Mouse (Mus musculus): Measurements from ENCODE around the gene Slc9a3.

GRCm38 (mm10) chr13:74098913-74099312 is 22.3 kb upstream of the Slc9a3 start:
- no peak for TF ChIP-seq POLR2A (IDR thresholded peaks at IDR 0.05; ENCODE audit: control insufficient read depth in 1 of 2, insufficient read depth in 1 of 2, low read depth in 1 of 2, low read length in 2 of 2, poor library complexity in 1 of 2)
- no peak for TF ChIP-seq CHD2 (IDR thresholded peaks at IDR 0.05; ENCODE audit: low read length)
- TF ChIP-seq NELFE (IDR thresholded peaks at IDR 0.05; ENCODE audit: low read depth, low read length), result no peak
- TF ChIP-seq BHLHE40 (IDR thresholded peaks at IDR 0.05; ENCODE audit: borderline replicate concordance, low read depth, low read length), result no peak
- no peak for TF ChIP-seq CTCF (IDR thresholded peaks at IDR 0.05 in 2 of 3, conservative IDR thresholded peaks at IDR 0.05 in 1 of 3; ENCODE audit: control insufficient read depth in 1 of 3, insufficient read depth in 1 of 3, low read depth in 2 of 3, low read length in 3 of 3, poor library complexity in 1 of 3, severe bottlenecking in 1 of 3)
- no peak for TF ChIP-seq MAFK (IDR thresholded peaks at IDR 0.05; ENCODE audit: borderline replicate concordance, low read depth, low read length)
- TF ChIP-seq UBTF (IDR thresholded peaks at IDR 0.05; ENCODE audit: borderline replicate concordance, insufficient read depth, low read depth, low read length), result no peak
